Mouse (Mus musculus) ES-E14 (cell line): ENCODE measurements at regions not wholly inside any gene's neighbourhood (a gene's known extent, or its start where the extent isn't known, plus 50 kb on each side); places are given as distances from the start of the nearest gene placed in this dataset.

Experiments used
- CHD2 ChIP-seq: IDR thresholded peaks from 2 replicates; pipeline ENCODE4 v1.6.1; 2014; ENCODE audit warnings: mild to moderate bottlenecking, low read depth, low read length, inconsistent platforms
- HCFC1 ChIP-seq: IDR thresholded peaks from 2 replicates; pipeline ENCODE4 v1.6.1; 2012; ENCODE audit warnings: low read length, inconsistent platforms, borderline replicate concordance; ENCODE audit not compliant: insufficient read depth
- ZC3H11A ChIP-seq: IDR thresholded peaks from 2 replicates; pipeline ENCODE4 v1.6.1; 2012; ENCODE audit warnings: low read depth, mild to moderate bottlenecking, inconsistent platforms, low read length, borderline replicate concordance
- ZNF384 ChIP-seq: IDR thresholded peaks from 2 replicates; pipeline ENCODE4 v1.6.1; 2012; ENCODE audit warnings: low read depth, low read length, inconsistent platforms

- TF ChIP-seq HCFC1, result no peak
- no peak for TF ChIP-seq CHD2
- no peak for TF ChIP-seq ZNF384
- no peak for TF ChIP-seq ZC3H11A
Observed at GRCm38 (mm10) chr4:131401255-131401654, 436.8 kb downstream of the Ptpru start.
